Mouse (Mus musculus): ENCODE data around the gene Mup19. TPM values are rescaled to one million over a fixed set of nuclear protein-coding genes. Genes with fewer than 3 reads are reported as not detected.

Mup19 gene
- polyA plus RNA-seq (2017; shearing (Covaris generic)), result not detected

GRCm38 (mm10) chr4:61782169-61782568 is at the start of gene Mup19:
TSS of gene Mup19 (minus strand) at chr4:61782269.

Other genes starting within 250 kb of the Mup19 start
- gene Mup17, start 186.4 kb downstream of the Mup19 start, polyA plus RNA-seq (2017; shearing (Covaris generic)), result not detected
- not detected for gene Mup18, start 108.1 kb downstream of the Mup19 start, polyA plus RNA-seq (2017; shearing (Covaris generic))
- 0.26 TPM for gene Mup5, start 53.0 kb upstream of the Mup19 start, polyA plus RNA-seq (2017; shearing (Covaris generic))

All from CD4-positive, CD25-positive, alpha-beta regulatory T cell (primary cell).